Mouse (Mus musculus): ENCODE results near the gene Ltbp1.

The Ltbp1 gene

GRCm38 (mm10) chr17:75436819-75437218 is 431.5 kb downstream of the Ltbp1 start:
- DNase-seq (ENCODE audit: low spot score in 2 of 2): peak in 1 of 2 experiments; percentile 5

GRCm38 (mm10) chr17:75437239-75437750 is 431.9 kb downstream of the Ltbp1 start:
- no peak for DNase-seq (ENCODE audit: low spot score in 2 of 2)

GRCm38 (mm10) chr17:75438162-75438561 is 432.8 kb downstream of the Ltbp1 start:
- no peak for DNase-seq (ENCODE audit: low spot score in 2 of 2)

DNA sequence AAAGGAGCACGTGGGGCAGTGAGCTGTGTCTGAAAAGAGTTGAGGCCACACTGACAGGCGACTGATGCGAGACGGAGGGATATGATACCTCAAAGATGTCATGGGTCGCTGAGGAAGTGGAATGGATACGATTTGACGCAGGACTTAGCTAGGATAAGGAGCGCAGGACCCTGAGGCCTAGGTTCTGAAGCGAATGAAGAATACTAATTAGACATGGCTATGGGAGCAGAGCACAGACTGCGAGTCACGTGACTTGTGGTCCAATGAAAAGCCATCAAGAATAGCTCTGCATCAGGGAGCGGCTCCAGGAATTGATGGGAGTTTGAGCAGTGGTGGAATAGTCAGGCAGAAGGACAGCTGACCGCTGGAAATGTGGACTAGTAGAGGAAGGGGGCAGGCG is 433.7 kb downstream of the Ltbp1 start:
- DNase-seq (ENCODE audit: low spot score in 2 of 2): no peak

- DNase-seq (ENCODE audit: low spot score in 2 of 2): no peak
Observed at GRCm38 (mm10) chr17:75440619-75441018, 435.3 kb downstream of the Ltbp1 start.

DNA sequence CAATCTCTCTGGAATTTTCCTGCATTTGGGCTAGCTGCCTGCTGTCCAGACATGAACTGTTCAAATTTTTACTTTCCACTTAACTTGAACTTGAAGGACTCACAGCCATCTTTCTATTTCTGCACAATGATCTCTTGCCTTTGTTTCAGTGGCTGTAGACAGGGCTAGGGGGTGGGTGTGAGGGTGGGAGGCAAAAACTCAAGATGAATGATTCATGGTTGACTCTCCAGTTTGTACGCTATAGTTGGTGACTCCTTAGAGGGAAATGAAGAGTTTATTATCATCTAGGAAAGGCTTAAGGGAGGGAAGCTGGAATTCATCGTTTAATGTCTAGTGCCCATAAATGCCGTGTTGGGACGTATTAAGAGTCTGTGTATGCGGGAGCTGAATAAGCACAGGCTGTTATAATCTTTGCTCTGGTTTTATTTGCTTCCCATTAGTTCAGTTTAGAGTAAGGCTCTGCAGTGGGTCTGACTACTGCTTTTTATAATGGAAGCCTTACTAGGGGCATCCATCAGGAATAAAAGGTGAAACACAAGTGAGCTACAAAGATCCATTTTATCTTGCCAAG is 436.0 kb downstream of the Ltbp1 start:
- DNase-seq (ENCODE audit: low spot score in 2 of 2): no peak

Measured in natural killer cell, adult 2 months (primary cell).